Mouse (Mus musculus): ENCODE results near the gene Rapgef4.

DNA sequence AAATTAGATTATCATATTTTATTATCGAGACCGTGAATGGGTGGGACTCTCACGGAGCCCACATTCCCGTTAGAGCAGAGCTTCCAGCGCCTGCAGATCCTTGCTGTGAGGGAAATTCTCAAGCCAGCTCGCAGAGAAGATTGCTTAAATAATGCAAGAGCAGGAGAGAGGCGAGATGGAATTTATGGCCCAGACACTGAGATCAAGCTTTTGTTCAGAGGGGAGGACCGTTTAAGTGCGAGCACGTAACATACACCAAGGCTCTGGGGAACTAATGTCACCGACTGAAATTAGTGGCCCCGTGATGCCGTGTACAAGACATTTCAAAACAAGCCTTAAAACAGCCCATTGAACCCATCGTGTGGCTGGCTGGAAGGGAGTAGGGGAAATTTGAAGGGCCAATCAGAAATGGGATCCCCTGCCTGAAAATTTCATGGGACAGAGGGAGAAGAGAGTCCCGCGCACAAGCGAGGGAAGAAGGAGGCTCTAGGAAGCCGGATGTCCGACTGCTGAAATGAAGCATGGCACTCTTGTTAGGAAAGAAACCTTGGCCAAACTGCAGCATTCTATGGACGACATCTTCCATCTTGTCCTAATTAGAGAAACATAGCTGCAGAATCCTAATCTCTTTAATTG, 112.5 kb downstream of the Rapgef4 start:
- TF ChIP-seq CTCF (IDR thresholded peaks at IDR 0.05; ENCODE audit: low read depth, low read length) (no peak), GATA1 (IDR thresholded peaks at IDR 0.05; ENCODE audit: borderline replicate concordance, low read length) (no peak), TAL1 (conservative IDR thresholded peaks at IDR 0.05; ENCODE audit: low read depth, low read length) (no peak)
